Mouse (Mus musculus) limb, embryonic 14.5 days (tissue): Measurements from ENCODE around the gene Zfp605. TPM values are rescaled to one million over a fixed set of nuclear protein-coding genes. Genes with fewer than 3 reads are reported as not detected.
A peak's percentile ranks its signal among the peaks of the same experiment; 100 is the strongest.
"Not testable (repeated sequence)": the region's sequence is repeated elsewhere in the genome, so short reads cannot be mapped to it uniquely, and the experiment has no call there.

ENCODE experiments used
- ATAC-seq: fragments of 200-750 bp; cut with Nextera tagmentation; 2 replicates; pipeline ENCODE4 v1.8.0; 2017; ENCODE audit warnings: low read depth, moderate number of reproducible peaks, moderate TSS enrichment; ENCODE audit not compliant: low FRiP score
- DNase-seq: peaks from one replicate; pipeline ENCODE4 v3.0.0-alpha.2; 2015; ENCODE audit warnings: low spot score
- H3K27ac ChIP-seq: fragments of 300-500 bp; sonication (generic); replicated peaks from 2 replicates; pipeline ENCODE4 v1.5.1; 2014; ENCODE audit warnings: low read depth, mild to moderate bottlenecking, low read length, moderate library complexity, mixed read lengths
- H3K27me3 ChIP-seq: fragments of 300-500 bp; sonication (generic); 2 replicates; pipeline ENCODE4 v1.6.1; 2014; ENCODE audit warnings: low read length, mixed read lengths; ENCODE audit not compliant: control insufficient read depth, insufficient read depth
- H3K36me3 ChIP-seq: fragments of 300-500 bp; sonication (generic); 2 replicates; pipeline ENCODE4 v1.6.1; 2014; ENCODE audit warnings: mild to moderate bottlenecking, low read length, moderate library complexity, mixed read lengths; ENCODE audit not compliant: control insufficient read depth, insufficient read depth
- H3K4me1 ChIP-seq: fragments of 300-500 bp; sonication (generic); 2 replicates; pipeline ENCODE4 v1.6.1; 2014; ENCODE audit warnings: antibody characterized with exemption, low read length, mixed read lengths; ENCODE audit not compliant: control insufficient read depth, insufficient read depth
- H3K4me2 ChIP-seq: fragments of 300-500 bp; sonication (generic); replicated peaks from 2 replicates; pipeline ENCODE4 v1.6.1; 2014; ENCODE audit warnings: low read depth, mild to moderate bottlenecking, low read length, moderate library complexity; ENCODE audit not compliant: severe bottlenecking
- H3K4me3 ChIP-seq: fragments of 300-500 bp; sonication (generic); replicated peaks from 2 replicates; pipeline ENCODE4 v1.5.1; 2014; ENCODE audit warnings: low read length
- H3K9ac ChIP-seq: fragments of 300-500 bp; sonication (generic); 2 replicates; pipeline ENCODE4 v1.6.1; 2014; ENCODE audit warnings: mild to moderate bottlenecking, low read depth, low read length, moderate library complexity; ENCODE audit not compliant: severe bottlenecking
- H3K9me3 ChIP-seq: fragments of 300-500 bp; sonication (generic); 2 replicates; pipeline ENCODE4 v1.6.1; 2016; ENCODE audit warnings: low read length; ENCODE audit not compliant: control insufficient read depth
- POLR2A ChIP-seq: fragments of 200-500 bp; IDR thresholded peaks from 2 replicates; pipeline ENCODE4 v1.8.0; 2012; ENCODE audit warnings: inconsistent platforms, mild to moderate bottlenecking, moderate library complexity, borderline replicate concordance; ENCODE audit not compliant: insufficient read depth, insufficient read length; ENCODE audit errors: extremely low read depth
- WGBS: fragments of 180-500 bp; shearing (Covaris S2); extraction: QIAGEN DNeasy Blood & Tissue Kit; methylation state at CpG from one replicate; pipeline ENCODE4 v1.1.7; 2014; 5-methylcytosine and 5-hydroxymethylcytosine counted together
- polyA plus RNA-seq, 2 experiments: library from polyadenylated mRNA; depleted of rRNA in 1 of 2; stranded (reverse) in 1 of 2; unstranded in 1 of 2; fragments of >200 nt; fragmentation: Nextera tagmentation in 1 of 2; extraction: Ambion mirVana in 1 of 2; gene quantifications; 2 replicates each; pipeline versions ENCODE4 v1.2.1 to v1.2.3; 2012 to 2014

Gene Zfp605
- polyA plus RNA-seq, 2 experiments: 3.0 to 3.4 TPM

DNA sequence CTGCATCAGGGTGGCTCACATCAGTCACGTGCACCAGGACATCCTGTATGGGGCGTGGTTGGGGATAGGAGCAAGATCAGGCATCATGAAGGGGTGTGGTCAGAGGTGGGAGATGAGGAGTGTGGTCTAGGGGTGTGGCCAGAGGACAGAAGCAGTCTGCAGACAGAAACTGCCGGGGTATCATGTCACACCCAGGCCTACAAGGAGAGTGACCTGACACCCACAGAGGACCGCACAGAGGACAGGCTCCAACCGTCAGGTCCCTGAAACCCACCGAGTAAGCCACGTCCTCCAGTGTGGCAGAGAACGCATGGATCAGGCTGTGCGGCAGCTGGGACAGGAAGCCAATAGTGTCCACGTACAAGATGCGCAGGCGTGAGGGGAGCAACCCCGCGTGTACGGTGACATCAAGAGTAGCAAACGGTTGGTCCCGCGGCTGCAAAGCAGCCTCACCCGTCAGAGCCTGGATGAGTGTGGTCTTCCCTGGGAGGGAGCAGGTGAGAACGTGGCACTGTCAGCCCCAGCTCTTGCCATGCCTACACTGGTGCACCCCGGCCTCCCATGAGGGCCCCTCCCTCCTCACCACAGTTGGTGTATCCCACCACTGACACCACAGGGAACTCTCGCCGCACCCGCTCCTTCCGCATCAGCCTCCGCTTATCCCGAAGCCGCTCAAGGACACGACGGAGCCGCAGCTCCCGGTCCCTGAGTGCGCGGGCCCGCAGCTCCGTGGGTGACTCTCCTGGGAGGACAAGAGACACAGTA, 5.1 kb upstream of the Zfp605 start:
- no peak for TF ChIP-seq POLR2A
- Histone ChIP-seq H3K4me1 (peaks cover 22% of the 10 kb centered on the region), H3K27ac (no peak overlapping the region), H3K4me2 (no peak overlapping the region), H3K36me3 (peaks cover 40% of the 10 kb centered on the region), H3K4me3 (no peak overlapping the region), H3K27me3 (no peaks in the 10 kb centered on the region), H3K9ac (no peak overlapping the region), H3K9me3 (no peaks in the 10 kb centered on the region)
- 94% methylated on average over 36 of the region's 36 CpGs for WGBS
- DNase-seq: no peak
- ATAC-seq: no peak

DNA sequence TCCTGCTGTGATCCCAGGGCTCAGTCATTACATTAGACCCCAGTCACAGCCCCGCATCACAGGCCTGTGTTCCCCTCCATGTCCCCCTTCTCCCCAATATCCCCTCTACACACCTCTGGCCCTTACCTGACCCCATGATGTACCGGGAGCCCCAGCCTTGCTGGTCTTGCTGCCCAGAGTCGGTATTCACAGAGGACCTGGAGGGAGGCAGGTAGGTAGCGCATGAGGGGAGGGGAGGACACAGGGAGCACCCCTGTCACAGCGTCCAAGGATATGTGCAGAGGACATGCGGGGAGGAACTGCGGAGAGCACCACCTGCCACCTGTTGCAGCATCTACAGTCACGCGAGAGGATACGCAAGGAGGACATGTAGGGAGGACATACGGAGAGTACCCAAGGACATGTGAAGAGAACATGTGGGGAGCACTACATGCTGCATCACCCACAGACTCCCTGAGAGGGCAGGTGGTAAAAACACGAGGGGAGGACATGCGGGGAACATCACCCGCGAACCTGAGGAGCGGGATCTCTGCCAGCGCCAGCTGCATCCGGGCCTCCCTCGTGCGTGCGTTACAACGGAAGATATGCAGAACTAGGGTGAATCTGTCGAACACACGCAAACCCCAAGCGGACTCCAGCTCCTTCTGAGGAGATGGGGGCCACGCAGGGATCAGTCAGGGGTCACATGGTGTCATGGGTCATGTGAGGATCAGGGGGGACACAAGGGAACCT, 3.6 kb upstream of the Zfp605 start:
- ATAC-seq (no peak), DNase-seq (no peak)
- H3K4me3 ChIP-seq: peak overlapping the region; percentile 84
- H3K27me3 ChIP-seq: no peaks in the 10 kb centered on the region
- peaks cover 40% of the 10 kb centered on the region for H3K36me3 ChIP-seq
- H3K9ac ChIP-seq: peak overlapping the region; percentile 84; the same call in 1 of the 2 replicates
- 94% methylated on average over 26 of the region's 26 CpGs for WGBS
- TF ChIP-seq POLR2A: no peak
- peaks cover 22% of the 10 kb centered on the region for H3K4me1 ChIP-seq
- peak overlapping the region; percentile 82 for H3K4me2 ChIP-seq
- no peaks in the 10 kb centered on the region for H3K9me3 ChIP-seq
- no peak overlapping the region for H3K27ac ChIP-seq

DNA sequence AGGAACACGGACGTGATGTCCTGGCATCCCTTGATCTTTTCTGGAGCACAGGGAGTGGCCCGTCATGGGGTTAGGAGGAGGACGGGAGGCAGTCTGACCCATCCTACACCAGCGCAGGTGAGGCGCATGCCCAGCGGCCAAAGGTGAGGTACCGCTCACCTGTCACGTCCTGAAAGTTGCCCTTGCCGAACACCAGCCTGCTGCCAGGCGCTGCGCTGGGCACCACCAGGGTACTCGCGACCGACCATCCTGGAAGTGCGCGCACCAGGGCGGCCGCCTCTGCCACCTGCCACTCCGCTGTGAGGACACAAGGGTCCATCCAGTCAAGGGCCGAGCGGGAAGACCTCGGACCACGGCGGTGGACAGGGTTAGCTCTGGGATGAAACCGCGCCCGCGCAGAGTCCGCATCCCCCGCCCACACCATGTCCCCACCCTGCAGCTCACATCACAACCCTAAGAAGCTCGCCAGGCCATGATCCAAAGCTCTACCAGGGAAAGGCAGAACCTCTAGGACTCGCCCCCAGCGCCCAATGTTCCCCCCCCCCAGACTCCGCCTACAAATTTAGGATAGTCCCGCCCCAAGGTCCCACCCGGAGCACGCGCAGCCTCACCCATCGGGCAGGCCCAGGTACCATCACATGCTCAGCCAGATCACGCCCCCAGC, 2.9 kb upstream of the Zfp605 start:
- H3K4me3 ChIP-seq: peak overlapping the region; percentile 84
- no peaks in the 10 kb centered on the region for H3K27me3 ChIP-seq
- DNase-seq (peak; percentile 74), ATAC-seq (peak; percentile 59; the same call in 1 of the 2 replicates)
- peaks cover 16% of the 10 kb centered on the region for H3K4me1 ChIP-seq
- H3K9me3 ChIP-seq: no peaks in the 10 kb centered on the region
- H3K27ac ChIP-seq: peak overlapping the region; percentile 98
- TF ChIP-seq POLR2A: no peak
- peak overlapping the region; percentile 84 for H3K9ac ChIP-seq
- H3K36me3 ChIP-seq: peaks cover 40% of the 10 kb centered on the region
- H3K4me2 ChIP-seq: peak overlapping the region; percentile 82
- WGBS: 21% methylated on average over 26 of the region's 41 CpGs

DNA sequence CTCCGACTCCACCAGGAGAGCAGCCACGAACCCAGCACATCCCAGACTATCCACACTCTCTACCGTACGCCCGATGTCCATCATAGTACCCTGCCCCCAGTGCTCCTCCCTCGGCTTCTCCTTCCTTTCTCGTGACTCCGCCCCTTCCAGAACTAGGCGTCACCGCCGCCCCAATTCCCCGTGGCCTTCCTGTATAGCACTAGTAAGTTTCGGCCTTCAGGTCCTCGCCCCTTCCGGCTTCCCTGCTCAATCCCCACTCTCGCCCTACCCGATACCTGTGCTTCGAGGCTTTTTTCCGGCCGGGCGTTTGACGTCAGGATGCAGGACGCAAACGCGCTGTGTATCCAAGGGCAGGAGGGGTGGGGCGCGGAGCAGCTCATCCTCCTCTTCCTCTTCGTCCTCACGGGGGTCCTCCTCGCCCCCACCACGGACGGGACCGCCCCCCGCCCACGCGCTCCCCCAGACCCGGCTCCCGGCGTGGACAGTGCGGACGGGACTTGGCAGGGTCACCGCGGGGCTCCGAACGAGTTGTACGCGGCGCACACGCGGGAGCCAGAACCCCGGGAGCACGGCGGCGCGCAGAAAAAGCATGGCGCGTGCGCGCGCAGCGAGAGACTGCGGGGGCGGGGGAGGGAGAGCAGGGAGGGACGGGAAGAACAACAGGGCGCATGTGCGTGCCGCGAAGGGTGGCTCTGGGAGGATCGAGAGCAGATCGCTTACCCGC, 2.1 kb upstream of the Zfp605 start, which contains the start of gene Gtpbp6:
Gtpbp6 (minus strand) TSS at position 617 of the 724 bp plus-strand sequence.
- peak within 1 kb of the TSS; percentile 82 for H3K4me2 ChIP-seq
- WGBS: under 1% methylated on average over 69 of the region's 71 CpGs
- peak within 1 kb of the TSS; percentile 84 for H3K9ac ChIP-seq
- no peaks in the 10 kb centered on the region for H3K9me3 ChIP-seq
- peak within 1 kb of the TSS; percentile 98 for H3K27ac ChIP-seq
- peak; percentile 88 for ATAC-seq
- peaks cover 43% of the 10 kb centered on the region for H3K36me3 ChIP-seq
- H3K27me3 ChIP-seq: no peaks in the 10 kb centered on the region
- DNase-seq: peak; percentile 96
- TF ChIP-seq POLR2A: 0 out of 2 replicates have a peak, but pooled peaks have one; percentile 59
- peaks cover 14% of the 10 kb centered on the region for H3K4me1 ChIP-seq
- H3K4me3 ChIP-seq: peak within 1 kb of the TSS; percentile 84

DNA sequence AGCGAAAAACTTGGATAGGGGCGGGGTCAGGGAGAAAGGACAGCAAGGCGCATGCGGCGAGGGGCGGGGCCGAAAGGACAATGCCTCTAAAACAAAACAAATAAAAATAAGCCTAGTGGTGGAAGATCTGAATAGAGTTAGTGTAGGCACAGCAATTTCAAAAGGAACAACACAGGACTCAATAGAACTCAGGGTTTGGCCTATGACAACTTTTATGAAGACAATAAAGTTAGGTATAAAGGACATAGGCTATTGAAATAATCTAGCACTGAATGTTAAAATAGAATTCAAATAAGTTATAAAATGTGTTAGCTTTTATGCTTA, 1.6 kb upstream of the Zfp605 start:
- Histone ChIP-seq H3K9me3 (no peaks in the 10 kb centered on the region), H3K36me3 (peaks cover 43% of the 10 kb centered on the region), H3K9ac (peak overlapping the region; percentile 84), H3K4me2 (peak overlapping the region; percentile 82), H3K4me3 (peak overlapping the region; percentile 84), H3K27me3 (no peaks in the 10 kb centered on the region), H3K4me1 (peaks cover 14% of the 10 kb centered on the region), H3K27ac (peak overlapping the region; percentile 98)
- TF ChIP-seq POLR2A: no peak
- WGBS: 1% methylated on average over 7 of the region's 7 CpGs
- ATAC-seq (no peak), DNase-seq (no peak)

DNA sequence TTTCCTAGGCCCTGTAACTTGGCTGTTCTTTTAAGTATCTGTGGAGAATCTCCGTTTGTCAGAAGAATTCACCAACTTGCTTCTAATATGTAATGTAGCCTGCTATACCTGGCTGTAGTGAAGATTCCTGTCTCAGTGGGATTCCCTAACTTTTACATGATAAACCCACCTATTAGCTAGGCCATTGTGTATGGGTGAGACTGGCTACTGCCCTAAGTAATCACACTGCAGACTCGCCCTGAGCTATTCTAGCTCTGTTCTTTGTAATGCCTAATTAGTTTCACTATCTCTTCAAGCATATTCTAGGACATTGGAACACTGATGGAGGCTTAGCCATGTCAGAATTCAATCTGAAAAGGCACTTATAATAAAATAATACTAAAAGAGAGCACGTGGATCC, 12.5 kb downstream of the Zfp605 start:
- not testable (repeated sequence) for H3K27me3 ChIP-seq, DNase-seq, H3K27ac ChIP-seq, H3K4me2 ChIP-seq, H3K4me1 ChIP-seq, H3K4me3 ChIP-seq, H3K9ac ChIP-seq, ATAC-seq, H3K9me3 ChIP-seq
- WGBS: 79% methylated on average over 3 of the region's 3 CpGs
- H3K36me3 ChIP-seq: peaks cover 18% of the 10 kb centered on the region
